ENCODE assay signal across 26 mouse cellular contexts in the genomic region with DNA sequence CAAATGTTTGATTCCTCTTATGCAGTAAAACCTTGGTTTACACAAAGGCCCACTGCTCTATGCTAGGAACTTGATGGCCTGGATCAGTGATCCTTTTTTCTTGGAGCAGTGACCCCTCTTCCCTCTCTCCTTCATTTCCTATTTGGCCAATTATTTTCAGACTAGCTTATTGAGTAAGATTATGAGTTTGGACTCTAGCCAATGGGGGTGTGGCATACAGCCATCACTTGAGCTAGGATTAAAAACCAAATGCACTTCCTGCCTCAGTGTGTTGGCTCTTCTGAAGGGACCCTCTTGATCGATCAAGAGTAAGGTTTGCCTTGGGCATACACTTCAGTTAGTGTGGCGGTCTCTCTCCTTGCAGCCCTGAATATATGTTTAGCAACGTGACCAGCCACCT.
DNase-seq lines count a peak whose midpoint lies in the region; ATAC-seq and TF ChIP-seq lines count a peak whose summit lies in the region.
"Had no signal": no experiment of that assay in that cellular context is flagged by ENCODE, and none has a peak within 500 bp of the region (broad histone marks: within the 10 kb centered on the region; RNA-seq: fewer than 3 reads in every experiment).

No protein-coding gene starts in this region.

- no peaks in the 10 kb centered on the region for H3K4me1 ChIP-seq in kidney, adult 2 months (ENCODE audit: control insufficient read depth, insufficient read depth, low read length)
- no peaks in the 10 kb centered on the region for H3K4me1 ChIP-seq in lung, adult 2 months (ENCODE audit: control insufficient read depth, insufficient read depth, low read length)
- no peaks in the 10 kb centered on the region for H3K4me1 ChIP-seq in MEL (ENCODE audit: control insufficient read depth in 1 of 2, insufficient read depth in 2 of 2, low read length in 2 of 2)
- H3K4me1 ChIP-seq: embryonic facial prominence, embryonic 12.5 days; liver, embryonic 13.5 days had no signal

- 59% methylated on average over 3 of the region's 3 CpGs for WGBS in kidney, adult 2 months
- 60% methylated on average over 3 of the region's 3 CpGs for WGBS in lung, adult 2 months

- no peaks in the 10 kb centered on the region for H3K27me3 ChIP-seq in kidney, adult 2 months (replicated peaks; ENCODE audit: control insufficient read depth, insufficient read depth, low read length)
- H3K27me3 ChIP-seq in MEL (ENCODE audit: control insufficient read depth in 1 of 2, insufficient read depth in 2 of 2, low read length in 2 of 2): no peaks in the 10 kb centered on the region
- H3K27me3 ChIP-seq: embryonic facial prominence, embryonic 12.5 days; hindbrain, embryonic 15.5 days; stomach, embryonic 15.5 days had no signal

- no peak overlapping the region for H3K4me3 ChIP-seq in kidney, adult 2 months (ENCODE audit: insufficient read depth, low read depth, low read length)
- H3K4me3 ChIP-seq in lung, adult 2 months (replicated peaks; ENCODE audit: extremely low read depth, low read depth, low read length): no peak overlapping the region
- no peak overlapping the region for H3K4me3 ChIP-seq in MEL (ENCODE audit: control insufficient read depth in 1 of 2, insufficient read depth in 1 of 2, low read depth in 2 of 2, low read length in 2 of 2)
- H3K4me3 ChIP-seq: embryonic facial prominence, embryonic 12.5 days; forebrain, embryonic 10.5 days; heart, adult 2 months; heart, embryonic 12.5 days; hindbrain, embryonic 15.5 days; layer of hippocampus, adult 2 months; limb, embryonic 13.5 days; liver, embryonic 13.5 days; midbrain, embryonic 10.5 days; stomach, embryonic 15.5 days had no signal

- DNase-seq in cerebellum, postnatal 10 days: peak; percentile 40 to 49
- DNase-seq in cerebellum, adult 11 months: no peak
- DNase-seq in kidney, postnatal 14 days: peak; percentile 12
- no peak for DNase-seq in kidney, adult 2 months
- peak; percentile 31 for DNase-seq in lung, postnatal 10 days
- DNase-seq in lung, adult 2 months: no peak
- DNase-seq in MEL (ENCODE audit: low read depth, low spot score): peak; percentile 14
- DNase-seq: cerebellum, adult 9-10 months; embryo, embryonic 11 days; forebrain, postnatal 0 days; heart, adult 2 months; kidney, adult 8-10 months; kidney, postnatal 25 days; liver, embryonic 13.5 days; lung, adult 18-20 months; right cerebral cortex, postnatal 25 days; thymus, postnatal 14 days had no signal

- no peaks in the 10 kb centered on the region for H3K79me2 ChIP-seq in MEL (ENCODE audit: control insufficient read depth, insufficient read depth, low read length, poor library complexity)

- H3K9ac ChIP-seq in MEL (ENCODE audit: control insufficient read depth, low read depth, low read length, poor library complexity, severe bottlenecking): no peak overlapping the region
- H3K9ac ChIP-seq: embryonic facial prominence, embryonic 12.5 days; forebrain, postnatal 0 days; heart, embryonic 12.5 days; hindbrain, embryonic 15.5 days; limb, embryonic 13.5 days; liver, embryonic 13.5 days; stomach, embryonic 15.5 days had no signal

- no peak for ATAC-seq in erythroid progenitor cell, adult 5-6 weeks (replicated peaks; ENCODE audit: low FRiP score, poor library complexity, severe bottlenecking)
- ATAC-seq: forebrain, postnatal 0 days had no signal

- TF ChIP-seq CTCF in kidney, adult 2 months (conservative IDR thresholded peaks at IDR 0.05; ENCODE audit: insufficient read depth, insufficient read length, low read depth, low read length): no peak
- TF ChIP-seq CTCF in lung, adult 2 months (IDR thresholded peaks at IDR 0.05; ENCODE audit: insufficient read depth, low read length): no peak
- no peak for TF ChIP-seq CTCF in MEL (IDR thresholded peaks at IDR 0.05 in 2 of 3, conservative IDR thresholded peaks at IDR 0.05 in 1 of 3; ENCODE audit: control insufficient read depth in 1 of 3, insufficient read depth in 1 of 3, low read depth in 2 of 3, low read length in 3 of 3, poor library complexity in 1 of 3, severe bottlenecking in 1 of 3)

- TF ChIP-seq POLR2A in kidney, adult 2 months (IDR thresholded peaks at IDR 0.05; ENCODE audit: low read depth, low read length): no peak
- TF ChIP-seq POLR2A in lung, adult 2 months (IDR thresholded peaks at IDR 0.05; ENCODE audit: borderline replicate concordance, extremely low read depth, low read depth, low read length): no peak
- no peak for TF ChIP-seq POLR2A in MEL (IDR thresholded peaks at IDR 0.05; ENCODE audit: control insufficient read depth in 1 of 2, insufficient read depth in 1 of 2, low read depth in 1 of 2, low read length in 2 of 2, poor library complexity in 1 of 2)

- H3K36me3 ChIP-seq in kidney, adult 2 months (ENCODE audit: control insufficient read depth, insufficient read depth, low read length): no peaks in the 10 kb centered on the region
- H3K36me3 ChIP-seq in MEL (ENCODE audit: control insufficient read depth in 1 of 2, insufficient read depth in 2 of 2, low read length in 2 of 2): no peaks in the 10 kb centered on the region
- H3K36me3 ChIP-seq: embryonic facial prominence, embryonic 12.5 days; forebrain, embryonic 10.5 days; heart, embryonic 12.5 days; hindbrain, embryonic 15.5 days; limb, embryonic 13.5 days; liver, embryonic 13.5 days; midbrain, embryonic 10.5 days; stomach, embryonic 15.5 days had no signal

- H3K9me3 ChIP-seq in MEL (replicated peaks; ENCODE audit: insufficient read depth, low read length): no peaks in the 10 kb centered on the region
- H3K9me3 ChIP-seq: embryonic facial prominence, embryonic 12.5 days; forebrain, embryonic 10.5 days; heart, embryonic 12.5 days; hindbrain, embryonic 15.5 days; liver, embryonic 13.5 days; midbrain, embryonic 10.5 days; stomach, embryonic 15.5 days had no signal

- TF ChIP-seq EP300 in MEL (IDR thresholded peaks at IDR 0.05; ENCODE audit: low read depth in 1 of 2, low read length in 2 of 2): no peak

- TF ChIP-seq RAD21 in MEL (IDR thresholded peaks at IDR 0.05; ENCODE audit: low read depth, low read length): no peak

- no peak overlapping the region for H3K27ac ChIP-seq in kidney, adult 2 months (ENCODE audit: insufficient read depth, low read depth, low read length)
- no peak overlapping the region for H3K27ac ChIP-seq in MEL (ENCODE audit: control insufficient read depth, low read depth, low read length)
- H3K27ac ChIP-seq: embryonic facial prominence, embryonic 12.5 days; forebrain, embryonic 10.5 days; heart, adult 2 months; hindbrain, embryonic 15.5 days; layer of hippocampus, adult 2 months; limb, embryonic 13.5 days; liver, embryonic 13.5 days; midbrain, embryonic 10.5 days; stomach, embryonic 15.5 days had no signal

TF ChIP-seq in MEL, 35 proteins besides CTCF, POLR2A, EP300 and RAD21:
- TF ChIP-seq UBTF (IDR thresholded peaks at IDR 0.05; ENCODE audit: borderline replicate concordance, insufficient read depth, low read depth, low read length): no peak
- no peak for TF ChIP-seq NELFE (IDR thresholded peaks at IDR 0.05; ENCODE audit: low read depth, low read length)
- TF ChIP-seq JUND (IDR thresholded peaks at IDR 0.05; ENCODE audit: low read depth, low read length): no peak
- no peak for TF ChIP-seq MAX (IDR thresholded peaks at IDR 0.05; ENCODE audit: low read length)
- no peak for TF ChIP-seq CHD2 (IDR thresholded peaks at IDR 0.05; ENCODE audit: low read length)
- TF ChIP-seq KAT2A (conservative IDR thresholded peaks at IDR 0.05; ENCODE audit: low read depth, low read length): no peak
- no peak for TF ChIP-seq BHLHE40 (IDR thresholded peaks at IDR 0.05; ENCODE audit: borderline replicate concordance, low read depth, low read length)
- TF ChIP-seq POLR2AphosphoS5 (IDR thresholded peaks at IDR 0.05; ENCODE audit: borderline replicate concordance, low read depth, low read length): no peak

Comparison
In these comparisons a context has a peak if more than half of its experiments do, and no peak if none do; other contexts are left out.
1. DNase-seq: peak in cerebellum, postnatal 10 days (2 of 2), kidney, postnatal 14 days (single experiment), lung, postnatal 10 days (single experiment) and MEL (single experiment); none in cerebellum, adult 11 months (single experiment), kidney, adult 2 months (single experiment) and lung, adult 2 months (single experiment).